In the genomic region with DNA sequence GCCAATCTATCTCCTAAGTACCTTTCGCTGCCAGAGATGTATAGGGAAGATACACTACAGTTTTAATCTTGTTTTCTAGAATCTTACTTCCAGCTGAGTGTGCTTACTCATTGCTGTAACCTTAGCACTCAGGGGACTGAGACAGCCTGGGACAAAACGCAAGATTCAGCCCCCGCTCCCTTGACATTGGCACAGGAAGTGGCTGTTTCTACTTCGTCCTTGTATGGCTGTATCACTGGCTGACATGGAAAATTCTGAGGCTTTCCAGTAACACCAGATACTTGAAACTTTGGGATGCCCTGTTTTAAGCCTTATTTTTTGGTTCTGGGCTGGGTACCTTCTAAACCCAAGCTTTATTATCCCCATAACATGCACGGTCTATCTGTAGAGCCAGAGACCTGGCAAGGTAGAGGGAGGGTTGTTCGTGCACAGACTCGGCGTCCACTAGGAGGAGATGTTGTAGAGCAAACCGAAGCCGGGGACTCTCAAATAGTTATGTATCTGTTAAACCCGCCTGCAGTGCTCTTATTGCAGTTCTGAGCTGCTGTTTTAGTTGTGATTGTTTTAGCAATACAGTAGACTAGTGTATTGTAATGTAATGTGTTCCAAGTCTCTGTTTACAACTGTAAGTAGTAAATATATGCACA, we compare ENCODE assay signal across 8 mouse cellular contexts. TPM values are rescaled to one million over a fixed set of nuclear protein-coding genes. Genes with fewer than 3 reads are reported as not detected.
DNase-seq lines count a peak whose midpoint lies in the region; ATAC-seq and TF ChIP-seq lines count a peak whose summit lies in the region.

No protein-coding gene starts in this region.

- no peaks in the 10 kb centered on the region for H3K4me1 ChIP-seq in kidney, embryonic 16.5 days (ENCODE audit: insufficient read depth, low read length)
- H3K4me1 ChIP-seq in liver, embryonic 11.5 days (replicated peaks; ENCODE audit: control insufficient read depth, insufficient read depth, low read length) = no peaks in the 10 kb centered on the region
- no peaks in the 10 kb centered on the region for H3K4me1 ChIP-seq in olfactory bulb, adult 2 months (ENCODE audit: control insufficient read depth, insufficient read depth, low read length)

- no peak overlapping the region for H3K4me2 ChIP-seq in kidney, embryonic 16.5 days (replicated peaks; ENCODE audit: low read depth, low read length)
- no peak overlapping the region for H3K4me2 ChIP-seq in liver, embryonic 11.5 days

- WGBS in kidney, embryonic 16.5 days = 52% methylated on average over 11 of the region's 11 CpGs
- WGBS in liver, embryonic 11.5 days = 57% methylated on average over 11 of the region's 11 CpGs
- WGBS in olfactory bulb, adult 2 months = 42% methylated on average over 11 of the region's 11 CpGs

- H3K36me3 ChIP-seq in kidney, embryonic 16.5 days (ENCODE audit: insufficient read depth, low read length) = peaks cover 17% of the 10 kb centered on the region
- H3K36me3 ChIP-seq in liver, embryonic 11.5 days (ENCODE audit: control insufficient read depth, insufficient read depth, low read length) = peaks cover 10% of the 10 kb centered on the region; the same call in 1 of the 2 replicates

- no peaks in the 10 kb centered on the region for H3K27me3 ChIP-seq in kidney, embryonic 16.5 days (ENCODE audit: insufficient read depth, low read length)
- H3K27me3 ChIP-seq in liver, embryonic 11.5 days (replicated peaks; ENCODE audit: control insufficient read depth, insufficient read depth, low read length) = no peaks in the 10 kb centered on the region

- peak; percentile 29; the same call in 1 of the 2 replicates for TF ChIP-seq CTCF in olfactory bulb, adult 2 months (IDR thresholded peaks at IDR 0.05; ENCODE audit: insufficient read depth, low read depth, low read length)

- no peak overlapping the region for H3K27ac ChIP-seq in kidney, embryonic 16.5 days (ENCODE audit: low read length)
- no peak overlapping the region for H3K27ac ChIP-seq in liver, embryonic 11.5 days (ENCODE audit: low read depth, low read length)
- H3K27ac ChIP-seq in olfactory bulb, adult 2 months (ENCODE audit: insufficient read depth, low read depth, low read length) = no peak overlapping the region

- H3K4me3 ChIP-seq in kidney, embryonic 16.5 days (ENCODE audit: low read length) = no peak overlapping the region
- no peak overlapping the region for H3K4me3 ChIP-seq in liver, embryonic 11.5 days (ENCODE audit: low read depth, low read length)
- H3K4me3 ChIP-seq in olfactory bulb, adult 2 months (ENCODE audit: insufficient read depth, low read depth, low read length) = no peak overlapping the region

- peak; percentile 99 for ATAC-seq in common myeloid progenitor, adult 5-6 weeks (replicated peaks; ENCODE audit: low read depth, poor library complexity, severe bottlenecking)
- ATAC-seq in kidney, embryonic 16.5 days (ENCODE audit: low FRiP score, low TSS enrichment) = peak; percentile 70; the same call in 1 of the 2 replicates
- peak; percentile 62; the same call in 1 of the 2 replicates for ATAC-seq in liver, embryonic 11.5 days (replicated peaks; ENCODE audit: low FRiP score)

- TF ChIP-seq POLR2A in olfactory bulb, adult 2 months (IDR thresholded peaks at IDR 0.05; ENCODE audit: insufficient read depth, low read depth, low read length) = no peak

- H3K9me3 ChIP-seq in kidney, embryonic 16.5 days (ENCODE audit: low read length) = no peaks in the 10 kb centered on the region
- H3K9me3 ChIP-seq in liver, embryonic 11.5 days (ENCODE audit: control insufficient read depth, low read length) = no peaks in the 10 kb centered on the region

- no peak overlapping the region for H3K9ac ChIP-seq in kidney, embryonic 16.5 days (replicated peaks; ENCODE audit: low read length)
- H3K9ac ChIP-seq in liver, embryonic 11.5 days (ENCODE audit: low read depth, low read length) = no peak overlapping the region

- peak; percentile 4 to 11 for DNase-seq in B cell, adult 2 months
- DNase-seq in ES-CJ7 (ENCODE audit: low read depth, low spot score) = peak; percentile 38
- peak; percentile 11 to 19 for DNase-seq in heart, adult 9 months (ENCODE audit: low spot score in 2 of 2)
- no peak for DNase-seq in liver, embryonic 11.5 days (ENCODE audit: low spot score)
- peak; percentile 27 for DNase-seq in yolk sac, embryonic 10.5 days (ENCODE audit: low spot score)

RNA-seq across cellular contexts. Expression of gene Elovl7, which starts 23.0 kb away (rescaled TPM):
- 0.05 and 3.7 TPM in 2 replicates for total RNA-seq in common myeloid progenitor, adult 5-6 weeks (2017)
- polyA plus RNA-seq in kidney, embryonic 16.5 days (2015; fragmentation: Nextera tagmentation; extraction: Ambion mirVana) = 20.5 and 22.0 TPM in 2 replicates
- 3.4 and 4.0 TPM in 2 replicates for polyA plus RNA-seq in liver, embryonic 11.5 days (2014; fragmentation: Nextera tagmentation; extraction: Ambion mirVana)
- not detected in 2 replicates for polyA plus RNA-seq in olfactory bulb, adult 2 months (2012; ENCODE audit: insufficient read depth, insufficient read length, low replicate concordance, missing spikeins)

RNA-seq across cellular contexts. Expression of gene Ercc8, which starts 32.7 kb away (rescaled TPM):
- total RNA-seq in common myeloid progenitor, adult 5-6 weeks (2017) = 13.0 and 19.3 TPM in 2 replicates
- 15.4 and 16.7 TPM in 2 replicates for polyA plus RNA-seq in kidney, embryonic 16.5 days (2015; fragmentation: Nextera tagmentation; extraction: Ambion mirVana)
- polyA plus RNA-seq in liver, embryonic 11.5 days (2014; fragmentation: Nextera tagmentation; extraction: Ambion mirVana) = 19.6 and 21.0 TPM in 2 replicates
- polyA plus RNA-seq in olfactory bulb, adult 2 months (2012; ENCODE audit: insufficient read depth, insufficient read length, low replicate concordance, missing spikeins) = not detected in 2 replicates

RNA-seq across cellular contexts. Expression of gene Ndufaf2, which starts 32.8 kb away (rescaled TPM):
- total RNA-seq in common myeloid progenitor, adult 5-6 weeks (2017) = 56.9 and 98.3 TPM in 2 replicates
- polyA plus RNA-seq in kidney, embryonic 16.5 days (2015; fragmentation: Nextera tagmentation; extraction: Ambion mirVana) = 72.0 and 72.6 TPM in 2 replicates
- 76.5 and 88.3 TPM in 2 replicates for polyA plus RNA-seq in liver, embryonic 11.5 days (2014; fragmentation: Nextera tagmentation; extraction: Ambion mirVana)
- not detected in 2 replicates for polyA plus RNA-seq in olfactory bulb, adult 2 months (2012; ENCODE audit: insufficient read depth, insufficient read length, low replicate concordance, missing spikeins)

Comparison
In these comparisons a context has a peak if more than half of its experiments do, and no peak if none do; other contexts are left out.
1. RNA of gene Ercc8, which starts 32.7 kb away (polyA plus RNA-seq): 19.6 to 21.0 TPM in liver, embryonic 11.5 days and 15.4 to 16.7 TPM in kidney, embryonic 16.5 days; not detected in olfactory bulb, adult 2 months; every median in the first group is over 10 times any median in the second.
2. RNA of gene Ndufaf2, which starts 32.8 kb away (polyA plus RNA-seq): 76.5 to 88.3 TPM in liver, embryonic 11.5 days and 72.0 to 72.6 TPM in kidney, embryonic 16.5 days; not detected in olfactory bulb, adult 2 months; every median in the first group is over 10 times any median in the second.
3. Peak in every context shown above with its lines, with median percentiles within 50 percentile points of each other: ATAC-seq.